14 mouse cellular contexts compared by ENCODE assay signal in genomic region chr7:120316086-120316485, GRCm38 (mm10). TPM values are rescaled to one million over a fixed set of nuclear protein-coding genes. Genes with fewer than 3 reads are reported as not detected.
DNase-seq lines count a peak whose midpoint lies in the region.
"Had no signal": no experiment of that assay in that cellular context is flagged by ENCODE, and none has a peak within 500 bp of the region (broad histone marks: within the 10 kb centered on the region; RNA-seq: fewer than 3 reads in every experiment).

No protein-coding gene starts in this region.

- intact Hi-C loops in left cerebral cortex, postnatal 4 days (cut with DNase I): no loop called here

- DNase-seq in left cerebral cortex, adult 18-20 months (ENCODE audit: low spot score in 2 of 2): peak; percentile 33 to 48
- no peak for DNase-seq in left cerebral cortex, postnatal 4 days
- DNase-seq in cerebellum, adult 9-11 months: peak; percentile 24
- peak; percentile 51 for DNase-seq in layer of hippocampus, adult 9-11 months
- peak; percentile 74 for DNase-seq in telencephalon, adult 2 months (ENCODE audit: low read depth, low spot score)
- DNase-seq in lung, postnatal 4 days: no peak
- no peak for DNase-seq in gastrocnemius, postnatal 4 days (ENCODE audit: low spot score in 2 of 2)
- DNase-seq: adrenal gland, adult 8-10 months; B cell, adult 2 months; gastrocnemius, postnatal 25 days; heart, postnatal 36 days; liver, embryonic 13.5 days; thymus, postnatal 4 days had no signal

RNA-seq across cellular contexts. Expression of gene Abca15, which starts 12.4 kb away (rescaled TPM):
- not detected for total RNA-seq in left cerebral cortex, adult 18-20 months (2021)
- not detected for total RNA-seq in left cerebral cortex, postnatal 4 days (2021)
- not detected for total RNA-seq in gastrocnemius, postnatal 4 days (2021)
- total RNA-seq: adrenal gland, adult 8-10 months; gastrocnemius, postnatal 25 days; heart, postnatal 36 days; layer of hippocampus, adult 8-10 months had no signal

Comparison
In these comparisons a context has a peak if more than half of its experiments do, and no peak if none do; other contexts are left out.
1. DNase-seq: peak in left cerebral cortex, adult 18-20 months (2 of 2), cerebellum, adult 9-11 months (single experiment), layer of hippocampus, adult 9-11 months (single experiment) and telencephalon, adult 2 months (single experiment); none in left cerebral cortex, postnatal 4 days (single experiment), lung, postnatal 4 days (0 of 2) and gastrocnemius, postnatal 4 days (0 of 2).